Mouse (Mus musculus) frontal cortex, postnatal 36 days (tissue): ENCODE data around the gene Arhgap28.

ENCODE experiments used
- DNase-seq, 2 experiments: peaks; one replicate each; pipeline ENCODE4 v3.0.0; 2022; ENCODE audit warnings: low spot score in 2 of 2

The Arhgap28 gene

GRCm38 (mm10) chr17:67935556-67935955, 68.4 kb downstream of the Arhgap28 start:
- no peak for DNase-seq

- DNase-seq: no peak
Measured at GRCm38 (mm10) chr17:67931396-67931795, 72.5 kb downstream of the Arhgap28 start.

- DNase-seq: no peak
Measured at GRCm38 (mm10) chr17:67930957-67931356, 73.0 kb downstream of the Arhgap28 start.

DNA sequence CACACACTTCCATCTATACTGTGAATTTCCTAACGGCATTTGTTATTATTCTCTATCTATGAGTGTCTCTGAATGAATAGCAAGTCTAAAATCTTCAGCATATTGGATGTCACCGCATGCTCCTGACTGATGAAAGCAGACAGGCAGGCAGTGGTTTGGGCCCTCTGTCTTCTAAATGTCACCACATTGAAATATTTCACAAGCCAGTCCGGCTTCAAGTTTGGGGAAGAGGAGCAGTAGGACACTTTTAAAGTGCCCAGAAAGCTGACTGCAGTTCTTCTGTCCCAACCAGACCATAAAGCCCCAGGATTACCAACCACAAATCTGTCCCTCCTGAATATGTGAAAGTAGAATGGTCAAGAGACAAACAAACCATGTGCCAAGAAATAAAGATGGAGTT, 73.5 kb downstream of the Arhgap28 start:
- DNase-seq: no peak

- no peak for DNase-seq
Measured at GRCm38 (mm10) chr17:67928280-67928679, 75.6 kb downstream of the Arhgap28 start.

DNA sequence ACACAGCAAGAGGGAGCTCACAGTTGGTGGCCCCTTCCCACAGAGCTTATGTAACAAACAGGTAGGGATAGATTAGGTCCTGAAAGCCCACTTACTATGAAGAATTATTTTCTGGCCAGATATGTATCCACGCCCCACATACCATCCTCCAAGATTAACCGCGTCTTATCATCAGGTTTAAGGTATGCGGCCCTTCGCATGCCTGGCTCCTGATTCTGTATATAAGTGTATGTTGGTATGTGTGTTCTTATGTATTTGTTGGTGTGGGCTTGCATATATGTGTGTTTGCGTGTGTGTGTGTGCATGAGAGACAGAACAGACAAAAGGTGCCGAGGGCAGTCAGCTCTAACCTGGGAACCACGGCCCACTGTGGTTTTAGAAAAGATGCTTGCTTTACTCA, 76.1 kb downstream of the Arhgap28 start:
- DNase-seq: no peak

DNA sequence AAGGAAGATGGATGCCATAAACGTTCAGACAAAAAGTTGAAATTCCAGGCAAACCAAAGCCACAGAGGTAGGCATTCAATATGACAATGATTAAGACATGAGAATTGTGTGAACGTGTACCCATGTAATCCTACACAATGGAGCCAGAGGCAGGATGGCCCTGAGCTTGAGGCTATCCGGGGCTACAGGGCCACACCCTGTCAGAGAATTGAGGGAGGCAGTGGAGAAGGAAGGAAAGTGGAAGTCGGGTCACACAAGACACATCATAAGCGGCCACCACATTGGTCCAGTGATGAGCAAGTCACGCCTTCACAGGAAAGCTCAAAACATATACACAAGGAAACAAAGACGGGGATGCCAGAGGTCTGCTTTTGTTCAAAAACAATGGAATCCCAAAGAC, 84.0 kb downstream of the Arhgap28 start:
- no peak for DNase-seq

DNA sequence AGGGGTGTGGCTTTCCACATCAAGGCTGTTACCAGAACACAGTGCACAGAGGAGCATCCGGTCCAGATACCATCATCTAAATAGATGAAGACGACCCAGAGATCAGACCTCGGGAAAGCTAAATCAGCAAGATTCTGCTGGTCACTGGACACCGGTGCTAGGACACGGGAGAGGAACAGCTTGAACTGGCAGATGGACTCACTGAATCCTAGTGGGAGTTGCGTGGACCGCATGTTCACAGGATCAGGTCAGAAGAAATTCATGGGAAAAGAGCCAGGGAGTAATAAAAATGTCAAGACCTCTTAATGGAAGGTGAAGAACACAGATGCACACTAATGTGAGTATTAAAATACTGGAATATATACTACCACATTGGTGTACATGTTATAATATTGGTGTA, 85.7 kb downstream of the Arhgap28 start:
- no peak for DNase-seq

GRCm38 (mm10) chr17:67916901-67917300, 87.0 kb downstream of the Arhgap28 start:
- no peak for DNase-seq

DNA sequence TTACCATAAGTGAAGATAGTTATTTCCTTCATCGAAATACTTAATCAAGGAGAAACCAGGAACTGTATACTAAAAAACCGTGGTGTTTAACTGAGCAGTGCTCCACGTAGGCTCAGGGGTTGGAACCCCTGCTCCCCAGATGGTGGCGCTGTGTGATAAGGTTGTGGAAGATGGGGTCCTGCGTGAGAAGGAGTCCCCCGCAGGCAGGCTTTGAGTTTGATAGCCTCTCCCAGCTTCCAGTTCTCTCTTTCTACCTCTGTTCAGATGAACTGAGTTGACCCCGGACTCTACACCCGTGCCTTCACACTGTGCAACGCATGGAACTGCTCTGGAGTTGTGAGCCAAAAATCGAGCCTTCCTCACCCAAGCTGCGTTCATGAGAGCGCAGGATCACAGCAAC, 91.3 kb downstream of the Arhgap28 start:
- DNase-seq: peak in 1 of 2 experiments; percentile 17

DNA sequence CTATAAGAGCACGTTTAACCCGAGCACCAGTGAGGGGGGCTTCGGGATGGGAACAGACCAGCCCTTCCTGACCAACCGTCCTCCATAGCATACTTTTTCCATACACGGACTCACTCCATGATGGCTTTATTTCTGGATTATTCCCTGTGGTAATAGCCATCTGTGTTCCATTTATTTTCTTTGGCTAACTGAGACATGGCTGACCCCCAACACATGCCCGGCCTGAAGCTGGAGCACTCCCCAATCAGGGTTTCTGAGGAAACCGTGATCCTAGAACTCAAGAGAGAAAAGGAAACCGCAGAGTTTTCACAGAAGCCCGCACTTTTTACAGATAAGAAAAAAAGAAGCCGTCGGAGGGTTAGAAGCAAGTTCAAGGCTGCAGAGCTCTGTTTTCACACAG, 91.9 kb downstream of the Arhgap28 start:
- DNase-seq: no peak

- DNase-seq: no peak
Measured at GRCm38 (mm10) chr17:67908537-67908936, 95.4 kb downstream of the Arhgap28 start.

GRCm38 (mm10) chr17:67908137-67908536, 95.8 kb downstream of the Arhgap28 start:
- DNase-seq: no peak

DNA sequence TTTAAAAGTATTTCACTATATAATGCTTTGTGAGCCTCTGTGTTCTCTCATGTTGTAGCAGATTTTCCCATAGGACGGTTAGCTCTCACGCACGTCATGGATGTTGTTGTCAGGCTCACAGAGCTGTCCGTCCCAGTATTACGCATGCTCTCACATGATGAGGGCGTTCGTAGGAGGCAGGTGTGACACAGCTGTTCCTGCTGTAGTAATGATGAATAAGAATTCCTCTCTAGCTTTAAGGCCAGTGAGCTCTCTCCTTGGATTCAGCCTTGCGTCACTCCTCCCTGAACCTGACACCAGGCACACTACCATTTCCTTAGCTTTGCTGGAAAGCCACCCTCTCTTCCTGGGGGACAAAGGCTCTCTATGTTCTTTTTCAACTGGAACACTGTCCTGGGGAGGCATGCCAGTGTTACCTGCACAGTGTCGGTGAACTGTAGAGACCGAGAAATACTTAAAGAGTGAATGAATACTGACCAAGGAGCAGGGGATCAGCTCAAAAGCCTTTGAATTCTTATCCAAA, 96.3 kb downstream of the Arhgap28 start:
- DNase-seq: no peak

DNA sequence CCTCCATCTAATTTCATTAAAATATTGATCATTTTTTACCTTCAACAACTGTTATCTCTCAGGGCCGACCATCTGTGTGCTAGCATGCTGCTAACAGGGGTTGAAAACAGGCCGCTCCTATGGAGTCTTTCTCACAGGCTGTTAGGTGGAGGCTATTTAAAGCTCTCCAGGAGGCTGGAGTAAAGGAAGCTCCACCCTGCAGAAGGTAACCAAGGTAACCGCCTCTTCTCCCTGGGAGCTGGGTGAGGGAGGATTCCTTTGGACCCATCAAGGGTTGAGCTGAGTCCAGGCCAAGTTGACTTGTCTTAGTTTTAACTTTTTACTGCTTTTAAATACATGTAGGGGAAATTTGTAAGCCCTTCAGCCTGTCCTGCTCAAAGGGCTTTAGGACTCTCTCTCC, 97.7 kb downstream of the Arhgap28 start:
- no peak for DNase-seq

DNA sequence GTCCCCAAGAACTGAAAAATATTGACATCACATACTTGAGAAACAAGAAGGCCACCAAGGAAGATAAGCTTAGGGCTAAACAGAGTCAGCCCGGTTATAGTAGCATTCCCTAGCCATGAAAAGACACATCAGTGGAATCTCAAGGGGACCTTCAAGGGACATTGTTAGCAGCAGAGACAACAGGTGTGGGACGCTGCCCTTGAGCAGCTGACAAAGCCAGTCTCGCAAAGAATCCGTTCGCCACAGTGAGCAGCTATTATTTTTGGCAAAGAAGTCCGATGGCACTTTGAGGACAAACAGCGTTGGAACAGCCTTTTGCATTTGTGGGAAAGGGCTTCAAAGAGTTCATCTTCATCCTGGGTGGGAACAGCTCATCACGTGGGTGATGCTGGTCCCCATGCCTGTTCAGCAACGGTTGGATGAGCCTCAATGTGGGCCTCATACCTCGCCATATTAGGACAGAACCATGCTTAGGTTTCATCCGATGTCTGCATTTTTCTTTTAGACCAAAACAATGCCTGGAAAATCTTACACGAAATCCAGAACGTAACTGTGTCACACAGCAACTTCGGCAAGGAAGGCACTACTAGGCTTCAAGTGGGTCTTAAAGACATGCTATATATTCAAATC, 99.5 kb downstream of the Arhgap28 start:
- DNase-seq: no peak

- no peak for DNase-seq
Measured at GRCm38 (mm10) chr17:67902847-67903246, 101.1 kb downstream of the Arhgap28 start.

- DNase-seq: no peak
Measured at GRCm38 (mm10) chr17:67901161-67901560, 102.8 kb downstream of the Arhgap28 start.

DNA sequence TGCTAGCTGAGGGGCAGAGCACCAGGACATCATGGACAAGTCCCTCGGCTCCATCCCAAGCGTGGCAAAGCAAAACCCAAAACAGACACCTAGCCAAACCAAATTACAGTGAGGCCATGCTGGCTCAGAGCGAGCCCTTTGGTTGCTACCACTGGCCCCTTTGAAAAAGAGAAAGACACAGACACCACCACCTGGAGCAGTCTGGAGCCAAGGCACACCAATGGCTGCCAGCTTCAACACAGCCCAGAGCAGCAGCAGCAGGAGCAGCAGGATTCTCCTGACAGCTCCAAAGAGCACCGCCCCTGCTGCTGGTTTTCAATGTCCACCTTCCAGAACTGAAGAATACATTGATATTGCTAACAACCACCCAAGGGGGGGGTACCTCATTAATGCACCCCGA, 104.5 kb downstream of the Arhgap28 start:
- no peak for DNase-seq

DNA sequence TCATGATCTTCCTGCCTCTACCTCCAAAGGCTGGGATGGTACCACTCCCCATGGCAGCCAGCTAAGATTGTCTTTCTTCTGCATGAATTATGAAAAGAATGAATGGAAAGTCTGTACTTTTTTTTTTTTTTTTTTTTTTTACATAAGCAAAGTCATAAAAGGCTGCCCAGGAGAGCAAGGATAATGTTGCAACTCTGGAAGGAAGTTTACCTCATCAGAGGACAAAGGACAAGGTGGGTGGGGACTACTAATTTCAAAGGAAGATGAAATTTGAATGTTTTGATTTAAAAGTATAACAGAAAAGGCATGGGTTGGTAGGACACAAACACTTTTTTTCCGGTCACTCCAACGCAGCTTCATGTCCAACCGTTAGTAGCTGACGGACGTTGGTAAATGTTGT, 107.5 kb downstream of the Arhgap28 start:
- no peak for DNase-seq

- DNase-seq: no peak
Measured at GRCm38 (mm10) chr17:67889481-67890325, 114.2 kb downstream of the Arhgap28 start.

GRCm38 (mm10) chr17:67888081-67888480, 115.8 kb downstream of the Arhgap28 start:
- DNase-seq: no peak

DNA sequence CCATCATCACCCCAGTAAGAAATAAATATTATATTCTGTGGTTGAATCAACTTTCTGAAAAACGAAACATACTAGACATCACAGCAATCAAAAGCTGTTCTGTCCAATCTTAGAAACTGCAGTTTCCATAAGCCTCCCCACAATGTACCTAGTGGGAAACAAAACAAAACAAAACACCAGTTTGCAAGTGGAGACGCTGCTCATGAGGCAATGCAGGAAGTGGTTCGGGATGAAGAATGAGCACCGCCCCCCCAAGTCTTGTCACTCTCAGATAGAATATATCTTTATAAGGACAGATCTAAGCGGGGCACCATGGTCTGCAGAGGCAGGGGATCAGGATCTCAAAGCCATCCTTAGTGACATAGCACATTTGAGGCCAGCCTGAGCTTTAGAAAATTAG, 117.6 kb downstream of the Arhgap28 start:
- no peak for DNase-seq
